Mouse (Mus musculus) CD4-positive naive resting alpha-beta T cell, adult 76 days (primary cell): ENCODE measurements around the gene Rbmxl1. TPM values are rescaled to one million over a fixed set of nuclear protein-coding genes. Genes with fewer than 3 reads are reported as not detected.

Experiments used
- total RNA-seq: library from RNA; stranded (reverse); gene quantifications from one replicate; pipeline ENCODE4 v1.2.4, GENCODE M21; 2023

The Rbmxl1 gene
- total RNA-seq, result 62.8 TPM

DNA sequence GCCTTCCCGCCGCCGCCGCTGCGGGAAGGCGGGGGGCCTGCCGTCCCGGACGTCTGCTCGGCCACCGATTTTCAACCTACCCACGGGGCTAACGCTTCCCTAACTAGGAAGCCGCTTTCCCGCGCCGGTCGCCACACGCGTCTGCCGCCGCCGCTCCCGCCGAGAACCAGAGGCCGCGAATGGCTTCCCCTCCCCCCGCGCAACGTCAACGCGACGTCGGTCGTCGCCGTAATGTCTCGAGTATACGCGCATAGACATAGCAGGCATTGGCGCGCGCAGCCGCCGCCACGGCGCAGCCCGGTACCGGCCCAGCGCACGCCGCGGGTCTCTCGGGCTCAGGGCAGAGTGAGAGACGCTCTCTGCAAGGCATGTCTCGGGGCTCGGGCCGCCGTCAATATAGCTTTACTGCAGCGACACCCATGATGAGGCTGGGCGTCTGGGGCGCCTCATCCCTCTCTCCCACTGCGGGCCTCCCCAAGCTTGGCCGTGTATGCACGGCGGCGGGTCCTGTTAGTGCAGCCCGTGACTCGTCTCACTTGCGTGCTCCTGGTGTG, at the start of gene Rbmxl1:
Gene Rbmxl1, minus strand, starts transcription at position 180 of the 554 bp plus-strand sequence.

DNA sequence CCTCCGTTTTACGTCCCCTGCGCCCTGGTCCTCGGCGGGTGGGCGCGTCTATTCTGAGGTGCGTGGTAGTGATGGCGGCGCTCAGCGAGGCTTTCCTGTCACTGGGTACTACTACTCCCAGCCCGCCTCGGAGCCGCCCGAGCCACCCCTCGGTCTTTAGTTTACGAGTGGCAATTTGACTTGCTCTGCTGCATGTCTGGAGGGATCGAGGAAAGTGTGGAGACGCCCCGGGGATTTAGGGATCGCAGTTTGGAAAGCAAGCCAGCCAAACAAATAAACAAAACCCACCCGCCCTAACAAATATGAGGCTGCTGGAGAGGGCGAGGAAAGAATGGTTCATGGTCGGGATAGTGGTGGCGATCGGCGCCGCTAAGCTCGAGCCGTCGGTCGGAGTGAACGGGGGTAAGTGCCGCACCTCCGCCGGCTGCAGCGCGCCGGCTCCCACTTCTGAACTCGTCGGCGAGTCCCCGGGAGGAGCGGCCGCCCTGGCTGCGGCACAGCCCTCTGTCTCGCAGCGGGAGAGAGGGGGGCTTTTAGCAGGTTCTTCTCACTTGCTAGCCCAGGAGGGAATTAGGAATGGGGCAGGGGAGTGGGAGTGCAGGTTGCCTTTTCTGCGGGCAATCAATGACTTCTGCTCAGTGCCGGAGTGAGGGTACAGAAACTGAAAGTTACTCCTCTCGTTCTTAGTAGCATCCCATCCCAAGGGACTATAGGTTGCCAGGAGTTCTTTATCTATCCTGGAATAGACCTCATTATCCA, 754 bp upstream of the Rbmxl1 start, which contains the start of gene Slc10a7:
Gene Slc10a7, plus strand, starts transcription at position 74 of the 759 bp plus-strand sequence.

Other genes with a start within 250 kb of the Rbmxl1 start
- gene Pou4f2, start 72.3 kb downstream of the Rbmxl1 start, total RNA-seq, result not detected
- 29.9 TPM for gene Slc10a7, start 448 bp upstream of the Rbmxl1 start, total RNA-seq